Mouse (Mus musculus) heart, embryonic 13.5 days (tissue): ENCODE results near the gene C3. TPM values are rescaled to one million over a fixed set of nuclear protein-coding genes. Genes with fewer than 3 reads are reported as not detected.
A peak's percentile ranks its signal among the peaks of the same experiment; 100 is the strongest.

ENCODE experiments used
- ATAC-seq: fragments of 200-750 bp; cut with Nextera tagmentation; 2 replicates; pipeline ENCODE4 v1.8.0; 2017; ENCODE audit warnings: moderate TSS enrichment; ENCODE audit not compliant: insufficient number of reproducible peaks, low FRiP score, low TSS enrichment; ENCODE audit errors: extremely low read depth
- H3K27ac ChIP-seq: fragments of 300-500 bp; sonication (generic); replicated peaks from 2 replicates; pipeline ENCODE4 v1.5.1; 2015; ENCODE audit warnings: moderate library complexity, mild to moderate bottlenecking, inconsistent platforms
- H3K27me3 ChIP-seq: fragments of 300-500 bp; sonication (generic); replicated peaks from 2 replicates; pipeline ENCODE4 v1.6.1; 2015; ENCODE audit warnings: mild to moderate bottlenecking, inconsistent platforms
- H3K36me3 ChIP-seq: fragments of 300-500 bp; sonication (generic); 2 replicates; pipeline ENCODE4 v1.6.1; 2015; ENCODE audit warnings: mild to moderate bottlenecking, inconsistent platforms
- H3K4me1 ChIP-seq: fragments of 300-500 bp; sonication (generic); 2 replicates; pipeline ENCODE4 v1.6.1; 2015; ENCODE audit warnings: inconsistent platforms
- H3K4me2 ChIP-seq: fragments of 300-500 bp; sonication (generic); 2 replicates; pipeline ENCODE4 v1.6.1; 2015; ENCODE audit warnings: inconsistent platforms, mild to moderate bottlenecking, moderate library complexity
- H3K4me3 ChIP-seq: fragments of 300-500 bp; sonication (generic); 2 replicates; pipeline ENCODE4 v1.5.1; 2015; ENCODE audit warnings: moderate library complexity, mild to moderate bottlenecking, inconsistent platforms
- H3K9ac ChIP-seq: fragments of 300-500 bp; sonication (generic); 2 replicates; pipeline ENCODE4 v1.6.1; 2015; ENCODE audit warnings: inconsistent platforms, mild to moderate bottlenecking, moderate library complexity
- H3K9me3 ChIP-seq: fragments of 300-500 bp; sonication (generic); 2 replicates; pipeline ENCODE4 v1.6.1; 2016; ENCODE audit warnings: inconsistent platforms
- WGBS: fragments of 180-500 bp; shearing (Covaris S2); methylation state at CpG from one replicate; pipeline ENCODE4 v1.1.7; 2015; ENCODE audit warnings: mixed read lengths; 5-methylcytosine and 5-hydroxymethylcytosine counted together
- polyA plus RNA-seq: library from polyadenylated mRNA; unstranded; fragments of >200 nt; fragmentation: Nextera tagmentation; extraction: Ambion mirVana; gene quantifications from 2 replicates; pipeline ENCODE4 v1.2.1, GENCODE M21; 2015

The C3 gene
- 1.6 and 4.0 TPM in 2 replicates for polyA plus RNA-seq

DNA sequence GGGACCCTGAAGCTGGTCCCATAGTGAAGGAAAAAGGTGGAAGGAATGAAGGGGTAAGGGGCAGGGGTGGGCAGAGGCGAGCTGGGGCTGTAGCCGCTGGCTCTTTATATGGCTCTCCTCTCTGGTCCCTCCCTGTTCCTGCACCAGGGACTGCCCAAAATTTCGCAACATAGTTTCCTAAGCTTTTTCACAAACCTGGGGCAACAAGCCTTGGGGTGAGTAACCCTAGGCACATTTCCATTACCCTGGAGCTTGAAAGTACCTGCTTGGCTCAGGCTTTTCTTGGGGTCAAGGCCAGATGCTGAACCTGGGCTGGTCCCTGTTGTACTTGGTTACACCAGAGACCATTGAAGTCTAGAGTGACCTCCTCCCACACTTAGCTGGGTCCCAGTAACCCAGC lies at the start of gene C3:
Gene C3, minus strand, starts transcription at position 123 of the 400 bp plus-strand sequence.
- no peak within 1 kb of the TSS for H3K9ac ChIP-seq
- WGBS: 59% methylated on average over 3 of the region's 3 CpGs
- H3K4me3 ChIP-seq: no peak within 1 kb of the TSS
- peaks cover 48% of the 10 kb centered on the region for H3K27me3 ChIP-seq
- no peaks in the 10 kb centered on the region for H3K4me1 ChIP-seq
- no peak for ATAC-seq
- no peak within 1 kb of the TSS for H3K4me2 ChIP-seq
- no peak within 1 kb of the TSS for H3K27ac ChIP-seq
- no peaks in the 10 kb centered on the region for H3K36me3 ChIP-seq
- H3K9me3 ChIP-seq: no peaks in the 10 kb centered on the region

DNA sequence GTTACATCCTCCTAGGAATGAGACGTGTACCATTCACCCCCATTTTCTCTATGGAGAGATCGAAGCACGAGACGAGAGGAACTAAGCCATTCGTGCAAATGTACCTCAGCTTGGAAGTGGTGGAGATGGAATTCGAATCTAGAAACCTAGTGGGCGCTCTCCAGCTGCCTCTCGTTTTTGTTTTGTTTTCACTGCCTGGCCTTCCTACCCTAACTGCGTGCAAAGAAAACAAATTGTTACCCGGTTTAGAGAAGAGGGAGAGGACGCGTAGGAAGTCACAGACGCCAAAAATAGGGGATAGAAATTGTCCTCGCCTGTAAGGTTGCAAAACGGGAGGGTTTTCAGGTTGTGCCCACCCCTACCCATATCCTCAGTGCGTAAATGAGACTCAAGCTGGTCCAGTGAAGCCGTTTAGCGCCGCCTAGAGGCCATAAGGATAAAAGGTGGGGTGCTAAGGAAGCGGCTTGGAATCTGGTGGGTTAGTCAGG lies 48.7 kb upstream of the C3 start:
- Histone ChIP-seq H3K9me3 (no peaks in the 10 kb centered on the region), H3K27me3 (peaks cover 70% of the 10 kb centered on the region), H3K27ac (0 out of 2 replicates have a peak overlapping the region, but pooled peaks have one; percentile 26), H3K36me3 (no peaks in the 10 kb centered on the region), H3K4me2 (peak overlapping the region; percentile 88), H3K9ac (peak overlapping the region; percentile 74), H3K4me1 (peaks cover 24% of the 10 kb centered on the region), H3K4me3 (peak overlapping the region; percentile 62)
- no peak for ATAC-seq
- WGBS: under 1% methylated on average over 20 of the region's 20 CpGs

DNA sequence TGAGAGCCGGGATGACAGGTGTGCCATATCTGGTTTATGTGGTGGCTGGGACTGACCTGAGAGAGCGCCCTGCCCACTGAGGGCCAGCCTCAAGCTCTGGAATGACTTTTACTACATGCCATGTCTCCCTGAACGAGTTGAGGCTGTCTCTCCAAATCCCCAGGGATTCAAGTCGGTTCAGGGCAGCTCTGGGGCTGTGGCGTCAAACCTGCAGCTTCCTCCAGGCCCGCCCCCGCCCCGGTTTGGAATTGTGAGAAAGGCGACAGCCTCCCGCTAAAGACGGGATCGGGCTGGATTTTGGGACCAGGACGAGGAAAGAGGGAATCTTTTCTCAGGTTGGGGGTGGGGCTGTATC lies 48.0 kb upstream of the C3 start:
- Histone ChIP-seq H3K9ac (peak overlapping the region; percentile 74), H3K9me3 (no peaks in the 10 kb centered on the region), H3K4me1 (peaks cover 24% of the 10 kb centered on the region), H3K36me3 (no peaks in the 10 kb centered on the region), H3K27ac (no peak overlapping the region), H3K27me3 (peaks cover 69% of the 10 kb centered on the region), H3K4me2 (peak overlapping the region; percentile 88), H3K4me3 (peak overlapping the region; percentile 62)
- 4% methylated on average over 13 of the region's 13 CpGs for WGBS
- ATAC-seq: no peak

DNA sequence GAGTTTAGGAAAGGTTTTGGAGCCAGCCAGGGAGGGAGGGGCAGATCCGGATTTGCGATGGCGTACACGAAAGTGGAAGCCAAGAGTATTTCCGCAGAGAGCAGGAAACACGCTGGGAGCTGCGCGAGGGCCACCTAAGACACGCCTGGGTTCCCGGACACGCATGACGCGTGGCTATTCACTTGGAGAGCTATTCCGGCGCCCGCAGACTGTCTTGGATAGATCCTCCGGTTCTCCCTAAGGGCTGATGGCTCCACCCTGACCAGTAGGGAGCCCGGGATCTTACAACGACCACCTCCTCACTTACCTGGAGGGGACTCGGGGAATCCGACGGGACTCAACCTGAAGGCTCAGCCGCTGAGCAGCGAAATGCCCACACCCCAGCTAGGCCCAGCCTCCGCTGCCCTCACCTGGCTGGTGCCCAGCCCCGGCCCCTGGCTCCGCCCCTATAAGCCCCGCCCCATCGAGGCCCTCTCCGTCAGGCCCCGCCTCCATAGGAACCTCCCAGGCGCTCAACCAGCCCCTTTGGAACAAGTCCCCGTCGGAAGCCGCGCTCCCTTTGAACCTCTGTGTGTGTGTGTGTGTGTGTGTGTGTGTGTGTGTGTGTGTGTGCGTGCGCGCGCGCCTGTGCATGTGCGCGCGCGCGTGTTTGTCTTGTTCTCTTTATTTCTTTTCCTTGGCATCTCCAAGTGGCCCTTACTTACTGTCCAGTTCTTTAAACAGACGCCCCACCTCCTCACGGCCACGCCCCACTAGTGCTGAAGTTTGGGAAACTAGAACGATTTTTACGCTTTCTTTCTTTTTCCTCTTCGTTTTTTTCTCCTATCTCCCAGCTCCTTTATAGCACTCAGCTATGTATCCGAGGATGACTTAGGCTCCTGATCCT lies 47.4 kb upstream of the C3 start:
- Histone ChIP-seq H3K9me3 (no peaks in the 10 kb centered on the region), H3K9ac (peak overlapping the region; percentile 74), H3K27me3 (peaks cover 64% of the 10 kb centered on the region), H3K4me3 (peak overlapping the region; percentile 62), H3K36me3 (no peaks in the 10 kb centered on the region), H3K4me1 (peaks cover 24% of the 10 kb centered on the region), H3K27ac (no peak overlapping the region), H3K4me2 (peak overlapping the region; percentile 88)
- WGBS: 1% methylated on average over 51 of the region's 53 CpGs
- ATAC-seq: peak; percentile 81

DNA sequence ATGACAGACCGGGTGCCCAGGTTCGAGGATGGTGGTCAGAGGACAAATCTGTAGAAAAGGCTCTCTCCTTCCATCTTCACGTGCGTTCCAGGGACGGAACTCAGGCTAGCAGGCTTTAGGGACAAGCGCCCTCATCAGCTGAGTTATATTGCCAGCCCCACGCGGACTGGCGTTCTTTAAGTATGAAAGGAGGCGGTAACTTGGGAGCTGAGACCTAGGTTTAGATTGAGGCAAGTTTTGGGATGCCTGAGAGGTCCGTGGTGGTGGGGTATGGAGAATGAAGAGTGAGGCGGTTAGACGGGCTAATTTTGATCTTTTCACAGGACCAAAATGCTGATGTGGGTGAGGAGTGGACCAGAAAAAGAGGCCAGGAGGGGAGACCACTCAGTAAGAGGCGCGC lies 46.8 kb upstream of the C3 start:
- H3K9ac ChIP-seq: peak overlapping the region; percentile 74
- peak overlapping the region; percentile 88 for H3K4me2 ChIP-seq
- peaks cover 24% of the 10 kb centered on the region for H3K4me1 ChIP-seq
- WGBS: 6% methylated on average over 15 of the region's 15 CpGs
- H3K4me3 ChIP-seq: peak overlapping the region; percentile 62
- H3K9me3 ChIP-seq: no peaks in the 10 kb centered on the region
- H3K36me3 ChIP-seq: no peaks in the 10 kb centered on the region
- H3K27ac ChIP-seq: no peak overlapping the region
- ATAC-seq: no peak
- H3K27me3 ChIP-seq: peaks cover 58% of the 10 kb centered on the region

DNA sequence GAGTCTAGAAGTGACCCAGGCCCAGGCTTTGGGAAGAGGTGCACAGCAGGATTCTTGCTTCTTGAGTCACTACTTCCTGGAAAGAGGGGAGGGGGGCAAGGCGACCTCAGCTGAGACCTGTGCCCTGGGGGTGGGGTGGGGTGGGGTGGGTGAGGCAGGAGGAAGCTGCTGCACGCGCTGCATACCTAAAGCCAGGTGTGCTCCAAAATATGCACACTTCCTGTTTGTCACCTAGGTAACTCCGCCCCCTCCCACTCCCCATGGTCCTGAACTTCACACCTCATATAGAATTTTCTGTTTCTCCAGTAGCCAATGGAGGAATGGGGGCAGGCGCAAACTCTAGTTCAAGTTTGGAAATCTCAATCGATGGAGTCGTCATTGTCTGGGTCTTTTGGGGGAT lies 45.9 kb upstream of the C3 start:
- H3K27ac ChIP-seq: no peak overlapping the region

DNA sequence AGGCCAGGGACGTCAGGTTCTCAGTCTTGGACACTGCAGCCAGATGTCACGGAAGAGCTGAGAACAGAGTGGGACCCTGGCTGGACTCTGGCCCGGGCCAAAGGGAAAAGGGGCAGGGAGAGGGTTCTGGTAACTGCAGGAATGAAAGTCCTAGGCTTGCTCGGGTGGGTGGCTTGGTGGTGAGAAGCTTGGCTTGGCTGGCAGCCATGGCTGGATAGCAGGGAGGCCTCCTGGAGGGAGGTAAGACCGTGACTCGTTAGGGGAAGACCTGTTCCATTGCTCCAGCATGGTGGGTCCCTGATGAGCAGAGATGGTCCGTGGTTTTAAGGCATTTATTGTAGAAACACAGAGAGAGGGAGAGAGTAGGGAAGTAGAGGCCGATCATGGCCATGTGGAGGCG lies 43.4 kb upstream of the C3 start:
- 60% methylated on average over 8 of the region's 9 CpGs for WGBS
- H3K27me3 ChIP-seq: peaks cover 41% of the 10 kb centered on the region
- ATAC-seq: no peak

More for the DNA sequence above, 45.9 kb upstream of the C3 start:
- Histone ChIP-seq H3K9me3 (no peaks in the 10 kb centered on the region), H3K27me3 (peaks cover 50% of the 10 kb centered on the region), H3K4me2 (no peak overlapping the region), H3K36me3 (no peaks in the 10 kb centered on the region), H3K4me3 (no peak overlapping the region), H3K9ac (no peak overlapping the region), H3K4me1 (peaks cover 24% of the 10 kb centered on the region)
- ATAC-seq: no peak
- 26% methylated on average over 6 of the region's 7 CpGs for WGBS

DNA sequence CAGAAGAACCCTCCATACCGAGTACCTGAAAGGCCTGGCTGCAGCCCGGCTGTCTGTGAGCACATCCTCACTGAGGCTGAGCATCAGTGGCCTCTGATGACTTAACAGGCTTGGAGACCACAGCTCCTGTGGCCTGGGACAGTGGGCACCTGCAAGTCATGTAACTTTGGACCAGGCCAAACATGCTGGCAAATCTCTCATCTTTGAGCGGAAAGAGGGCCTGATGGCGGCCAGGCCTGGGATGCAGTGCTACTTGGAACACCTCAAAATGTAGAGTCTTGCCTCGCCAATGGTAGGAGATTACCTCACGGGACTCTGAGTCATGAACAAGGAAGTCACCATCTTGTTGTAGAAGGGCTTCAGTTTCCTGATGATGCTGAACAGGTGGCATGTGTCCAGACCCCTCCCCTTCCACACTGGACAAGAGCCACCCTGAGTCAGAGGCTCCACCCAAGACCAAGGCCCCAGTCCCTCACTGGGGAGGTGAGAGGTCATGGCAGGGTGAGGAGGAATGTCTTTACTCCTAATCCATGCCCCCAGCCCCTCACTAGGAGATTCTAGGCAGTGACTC lies 39.7 kb upstream of the C3 start:
- Histone ChIP-seq H3K4me3 (no peak overlapping the region), H3K36me3 (peaks cover 16% of the 10 kb centered on the region), H3K27ac (no peak overlapping the region), H3K9ac (no peak overlapping the region), H3K4me2 (no peak overlapping the region), H3K27me3 (peaks cover 9% of the 10 kb centered on the region), H3K9me3 (no peaks in the 10 kb centered on the region), H3K4me1 (peaks cover 9% of the 10 kb centered on the region)
- 88% methylated on average over 6 of the region's 6 CpGs for WGBS
- no peak for ATAC-seq

More for the DNA sequence above, 43.4 kb upstream of the C3 start:
- Histone ChIP-seq H3K36me3 (no peaks in the 10 kb centered on the region), H3K9me3 (no peaks in the 10 kb centered on the region), H3K4me3 (no peak overlapping the region), H3K4me1 (peaks cover 17% of the 10 kb centered on the region), H3K27ac (no peak overlapping the region), H3K9ac (no peak overlapping the region), H3K4me2 (no peak overlapping the region)

DNA sequence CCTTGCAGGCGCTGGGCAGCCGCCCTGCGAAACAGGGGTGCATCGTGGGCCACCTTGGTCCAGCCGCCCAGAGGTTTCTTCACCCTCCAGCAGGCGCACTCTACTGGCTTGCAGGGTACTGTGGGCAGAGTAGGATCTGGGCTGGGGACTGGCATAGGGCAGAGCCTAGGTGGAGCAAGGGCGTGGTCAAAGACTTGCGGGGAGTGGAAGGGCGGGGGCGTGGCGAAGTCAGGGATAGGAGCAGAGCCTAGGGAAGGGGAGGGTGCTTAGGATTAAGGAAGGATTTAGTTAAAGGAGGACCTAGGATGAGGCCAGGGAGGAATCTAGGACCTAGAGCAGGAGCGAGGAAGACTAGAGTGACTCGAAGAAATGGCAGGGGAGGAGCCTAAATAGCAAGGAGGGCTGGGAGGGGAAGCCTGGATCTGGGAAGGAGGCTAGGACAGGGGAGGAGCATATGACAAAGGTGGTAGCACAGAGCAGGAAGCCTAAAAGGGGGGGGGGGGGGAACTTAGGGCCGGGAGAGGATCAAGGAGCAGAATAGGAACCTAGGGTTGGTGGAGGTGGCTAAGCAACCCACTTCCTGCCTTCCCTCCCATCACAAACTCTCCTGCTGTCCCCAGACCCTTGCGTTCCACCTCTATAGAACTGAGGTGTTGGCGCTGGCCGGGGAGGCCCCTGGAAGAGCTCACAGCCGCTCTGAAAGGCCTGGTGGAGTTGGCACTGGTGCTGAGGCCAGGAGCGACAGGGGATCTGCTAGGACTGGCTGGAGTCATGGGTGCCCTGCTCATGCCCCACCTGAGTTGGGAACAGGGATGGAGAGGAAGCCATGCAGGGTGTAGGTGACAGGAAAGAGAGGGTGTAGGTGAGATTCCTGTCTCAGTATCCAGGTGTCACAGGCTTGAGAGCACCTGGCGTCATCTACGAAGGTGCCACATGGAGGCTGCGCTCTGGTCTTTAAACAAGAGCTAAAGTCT lies 37.3 kb upstream of the C3 start:
- 28% methylated on average over 21 of the region's 22 CpGs for WGBS
- Histone ChIP-seq H3K36me3 (peaks cover 40% of the 10 kb centered on the region), H3K9me3 (no peaks in the 10 kb centered on the region), H3K9ac (no peak overlapping the region), H3K27me3 (no peaks in the 10 kb centered on the region), H3K4me1 (peaks cover 11% of the 10 kb centered on the region), H3K4me3 (peak overlapping the region; percentile 4; the same call in 1 of the 2 replicates), H3K27ac (no peak overlapping the region), H3K4me2 (peak overlapping the region; percentile 42)
- ATAC-seq: no peak

DNA sequence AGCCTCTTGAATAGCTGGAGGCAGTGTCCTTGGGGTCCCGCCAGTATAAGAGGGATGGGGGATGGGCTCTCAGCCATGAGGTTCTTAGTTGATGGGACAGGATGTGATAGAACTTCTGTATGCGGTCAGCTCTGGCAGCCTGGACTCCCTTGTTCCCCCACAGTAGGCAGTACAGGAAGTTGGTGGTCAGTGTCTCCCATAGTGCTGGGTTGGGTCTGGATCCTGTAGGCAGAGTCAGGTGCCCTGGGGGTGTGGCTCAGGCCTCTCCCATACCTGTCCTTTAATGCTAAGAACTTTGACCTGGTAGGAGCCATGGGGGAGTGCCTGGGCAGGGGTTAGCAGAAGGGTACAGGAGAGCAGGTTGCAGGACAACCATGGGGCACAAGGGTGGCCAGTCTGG lies 36.2 kb upstream of the C3 start:
- Histone ChIP-seq H3K4me1 (peaks cover 13% of the 10 kb centered on the region), H3K9me3 (no peaks in the 10 kb centered on the region), H3K4me2 (no peak overlapping the region), H3K27me3 (no peaks in the 10 kb centered on the region), H3K36me3 (peaks cover 51% of the 10 kb centered on the region), H3K4me3 (no peak overlapping the region), H3K27ac (no peak overlapping the region), H3K9ac (no peak overlapping the region)
- 64% methylated on average over 2 of the region's 2 CpGs for WGBS
- ATAC-seq: no peak
